Mouse (Mus musculus) forebrain, embryonic 16.5 days (tissue): ENCODE results near the gene Olfr1280. TPM values are rescaled to one million over a fixed set of nuclear protein-coding genes. Genes with fewer than 3 reads are reported as not detected.
"Not testable (repeated sequence)": the region's sequence is repeated elsewhere in the genome, so short reads cannot be mapped to it uniquely, and the experiment has no call there.

ENCODE experiments used
- ATAC-seq: fragments of 200-750 bp; cut with Nextera tagmentation; 2 replicates; pipeline ENCODE4 v1.8.0; 2017; ENCODE audit warnings: mild to moderate bottlenecking, moderate library complexity
- H3K27ac ChIP-seq: fragments of 300-500 bp; sonication (generic); 2 replicates; pipeline ENCODE4 v1.5.1; 2014; ENCODE audit warnings: low read length, control low read depth
- H3K27me3 ChIP-seq: fragments of 300-500 bp; sonication (generic); replicated peaks from 2 replicates; pipeline ENCODE4 v1.6.1; 2014; ENCODE audit warnings: low read length; ENCODE audit not compliant: control insufficient read depth, insufficient read depth
- H3K36me3 ChIP-seq: fragments of 300-500 bp; sonication (generic); 2 replicates; pipeline ENCODE4 v1.6.1; 2014; ENCODE audit not compliant: control insufficient read depth, insufficient read depth
- H3K4me1 ChIP-seq: fragments of 300-500 bp; sonication (generic); replicated peaks from 2 replicates; pipeline ENCODE4 v1.6.1; 2014; ENCODE audit warnings: low read length; ENCODE audit not compliant: control insufficient read depth, insufficient read depth
- H3K4me2 ChIP-seq: fragments of 300-500 bp; sonication (generic); 2 replicates; pipeline ENCODE4 v1.6.1; 2014; ENCODE audit warnings: mild to moderate bottlenecking, low read length, control low read depth
- H3K4me3 ChIP-seq: fragments of 300-500 bp; sonication (generic); replicated peaks from 2 replicates; pipeline ENCODE4 v1.5.1; 2014; ENCODE audit warnings: mild to moderate bottlenecking, low read length, control low read depth
- H3K9ac ChIP-seq: fragments of 300-500 bp; sonication (generic); replicated peaks from 2 replicates; pipeline ENCODE4 v1.6.1; 2014; ENCODE audit warnings: low read depth, low read length, control low read depth
- H3K9me3 ChIP-seq: fragments of 300-500 bp; sonication (generic); 2 replicates; pipeline ENCODE4 v1.6.1; 2016; ENCODE audit warnings: low read length; ENCODE audit not compliant: control insufficient read depth
- WGBS: fragments of 180-500 bp; shearing (Covaris S2); extraction: QIAGEN DNeasy Blood & Tissue Kit; methylation state at CpG from one replicate; pipeline ENCODE4 v1.1.7; 2014; 5-methylcytosine and 5-hydroxymethylcytosine counted together
- polyA plus RNA-seq: library from polyadenylated mRNA; unstranded; fragments of >200 nt; fragmentation: Nextera tagmentation; extraction: Ambion mirVana; gene quantifications from 2 replicates; pipeline ENCODE4 v1.2.1, GENCODE M21; 2015

Olfr1280 gene
- not detected in 2 replicates for polyA plus RNA-seq

DNA sequence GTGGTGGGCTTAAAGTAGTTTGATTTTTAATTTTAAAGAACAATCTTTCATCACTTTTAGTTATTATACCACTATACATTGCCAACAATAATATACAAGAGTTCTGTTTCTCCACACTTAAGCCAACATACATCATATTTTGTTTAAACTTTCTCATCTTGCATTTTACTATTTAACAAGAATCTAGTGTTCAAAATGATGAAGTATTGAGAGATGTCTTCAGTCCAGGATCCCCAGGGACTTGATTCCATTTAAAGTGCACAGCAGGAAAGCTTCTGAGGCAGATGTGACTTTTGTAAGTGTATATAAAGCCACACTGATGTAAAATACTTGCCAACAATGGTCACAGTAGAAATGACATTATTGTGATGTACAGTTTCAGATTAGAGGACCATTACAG is at the start of gene Olfr1280:
Gene Olfr1280 (plus strand): TSS at position 301 of the 400 bp plus-strand sequence.
- Histone ChIP-seq H3K4me2 (no peak within 1 kb of the TSS), H3K9ac (no peak within 1 kb of the TSS), H3K27me3 (no peaks in the 10 kb centered on the region), H3K4me1 (no peaks in the 10 kb centered on the region), H3K36me3 (no peaks in the 10 kb centered on the region), H3K4me3 (no peak within 1 kb of the TSS), H3K9me3 (no peaks in the 10 kb centered on the region), H3K27ac (no peak within 1 kb of the TSS)
- ATAC-seq: no peak

DNA sequence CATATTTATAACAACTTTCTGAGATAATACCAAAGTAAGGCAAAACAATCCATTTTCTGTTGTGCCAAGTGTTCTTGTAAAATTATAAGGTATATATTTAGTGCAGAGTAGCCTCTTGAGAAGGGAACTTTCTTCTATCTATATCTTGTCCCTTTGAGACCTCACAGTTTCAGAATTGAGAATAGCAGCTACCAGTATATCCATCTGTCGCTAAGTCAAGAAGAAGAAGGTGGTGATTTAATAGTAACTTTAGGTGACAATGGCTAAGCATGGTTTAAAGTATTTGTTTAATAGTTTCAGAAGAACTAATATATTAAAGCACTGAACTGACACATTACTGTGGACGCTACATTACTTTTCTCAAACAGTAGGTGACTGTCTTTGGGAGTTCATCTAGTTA is 39.8 kb upstream of the Olfr1280 start, which contains the start of gene Olfr1277:
Gene Olfr1277 (minus strand): TSS at position 101 of the 400 bp plus-strand sequence.
- H3K9me3 ChIP-seq: no peaks in the 10 kb centered on the region
- H3K27ac ChIP-seq: no peak within 1 kb of the TSS
- H3K4me3 ChIP-seq: no peak within 1 kb of the TSS
- no peak for ATAC-seq
- H3K36me3 ChIP-seq: no peaks in the 10 kb centered on the region
- H3K4me2 ChIP-seq: no peak within 1 kb of the TSS
- no peaks in the 10 kb centered on the region for H3K4me1 ChIP-seq
- no peaks in the 10 kb centered on the region for H3K27me3 ChIP-seq
- 71% methylated on average over 2 of the region's 2 CpGs for WGBS
- H3K9ac ChIP-seq: no peak within 1 kb of the TSS

DNA sequence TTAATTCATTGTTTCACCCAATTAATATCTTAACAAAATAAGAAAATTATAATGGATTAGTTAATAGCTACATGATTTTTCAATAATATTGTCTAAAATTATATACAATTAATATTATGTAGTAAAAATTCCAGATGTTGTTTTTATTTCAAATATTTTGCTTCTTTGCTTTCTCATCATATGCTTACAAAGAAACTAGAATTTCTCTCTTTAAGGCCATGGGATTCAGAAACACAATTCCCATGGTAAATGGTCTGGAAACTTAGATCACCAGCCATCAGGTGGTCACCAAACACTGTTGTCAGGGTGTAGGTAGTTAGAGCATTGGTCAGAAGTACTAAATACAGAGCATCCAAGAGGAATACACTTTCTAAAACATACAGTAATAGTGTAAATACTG is 24.0 kb upstream of the Olfr1280 start, which contains the start of gene Olfr1278:
Gene Olfr1278 (plus strand): TSS at position 301 of the 400 bp plus-strand sequence.
- no peak within 1 kb of the TSS for H3K4me2 ChIP-seq
- H3K4me1 ChIP-seq: no peaks in the 10 kb centered on the region
- no peak for ATAC-seq
- H3K9me3 ChIP-seq: no peaks in the 10 kb centered on the region
- H3K9ac ChIP-seq: no peak within 1 kb of the TSS
- no peaks in the 10 kb centered on the region for H3K27me3 ChIP-seq
- no peak within 1 kb of the TSS for H3K27ac ChIP-seq
- H3K36me3 ChIP-seq: no peaks in the 10 kb centered on the region
- no peak within 1 kb of the TSS for H3K4me3 ChIP-seq

DNA sequence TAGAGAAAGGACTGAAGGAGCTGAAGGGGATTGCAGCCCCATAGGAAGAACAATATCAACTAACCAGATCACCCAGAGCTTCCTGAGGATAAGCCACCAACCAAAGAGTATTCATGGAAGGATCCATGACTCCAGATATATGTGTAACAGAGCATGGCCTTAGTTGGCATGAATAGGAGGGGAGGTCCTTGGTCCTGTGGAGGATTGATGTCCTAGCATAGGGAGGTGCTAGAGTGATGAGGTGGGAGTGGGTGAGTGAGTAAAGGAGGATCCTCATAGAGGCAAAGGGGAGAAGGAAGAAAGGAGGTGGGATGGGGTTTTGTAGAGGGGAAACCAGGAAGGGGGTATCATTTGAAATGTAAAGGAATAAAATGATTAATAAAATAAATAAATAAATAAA is 15.3 kb upstream of the Olfr1280 start:
- no peak overlapping the region for H3K4me2 ChIP-seq
- H3K36me3 ChIP-seq: no peaks in the 10 kb centered on the region
- no peak overlapping the region for H3K27ac ChIP-seq
- no peak for ATAC-seq
- no peaks in the 10 kb centered on the region for H3K4me1 ChIP-seq
- H3K4me3 ChIP-seq: no peak overlapping the region
- no peaks in the 10 kb centered on the region for H3K9me3 ChIP-seq
- H3K9ac ChIP-seq: no peak overlapping the region
- no peaks in the 10 kb centered on the region for H3K27me3 ChIP-seq

DNA sequence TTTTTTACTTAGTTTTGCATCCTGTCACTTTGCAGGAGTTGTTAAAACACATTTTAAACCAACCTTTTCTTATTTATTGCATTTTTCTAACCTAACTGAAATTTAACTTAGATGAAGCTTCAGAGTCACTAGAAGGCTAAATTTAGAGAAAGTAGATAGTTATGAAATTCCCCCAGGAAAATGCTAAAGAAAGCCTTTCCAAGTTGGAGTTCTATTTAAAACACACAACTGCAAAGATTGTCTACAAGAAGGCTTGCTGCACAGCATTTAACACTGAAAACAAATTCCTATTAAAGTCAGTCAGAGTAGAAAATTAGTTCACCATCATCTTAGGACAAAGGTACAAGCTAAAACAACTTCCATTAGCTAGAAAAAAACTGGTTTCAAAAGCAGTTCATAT is 13.4 kb upstream of the Olfr1280 start, which contains the start of gene Olfr1279:
Gene Olfr1279 (plus strand): TSS at position 262 of the 400 bp plus-strand sequence.
- no peak within 1 kb of the TSS for H3K4me3 ChIP-seq
- no peak within 1 kb of the TSS for H3K4me2 ChIP-seq
- no peaks in the 10 kb centered on the region for H3K27me3 ChIP-seq
- no peaks in the 10 kb centered on the region for H3K36me3 ChIP-seq
- no peak within 1 kb of the TSS for H3K27ac ChIP-seq
- no peak for ATAC-seq
- no peaks in the 10 kb centered on the region for H3K4me1 ChIP-seq
- no peak within 1 kb of the TSS for H3K9ac ChIP-seq
- H3K9me3 ChIP-seq: no peaks in the 10 kb centered on the region

DNA sequence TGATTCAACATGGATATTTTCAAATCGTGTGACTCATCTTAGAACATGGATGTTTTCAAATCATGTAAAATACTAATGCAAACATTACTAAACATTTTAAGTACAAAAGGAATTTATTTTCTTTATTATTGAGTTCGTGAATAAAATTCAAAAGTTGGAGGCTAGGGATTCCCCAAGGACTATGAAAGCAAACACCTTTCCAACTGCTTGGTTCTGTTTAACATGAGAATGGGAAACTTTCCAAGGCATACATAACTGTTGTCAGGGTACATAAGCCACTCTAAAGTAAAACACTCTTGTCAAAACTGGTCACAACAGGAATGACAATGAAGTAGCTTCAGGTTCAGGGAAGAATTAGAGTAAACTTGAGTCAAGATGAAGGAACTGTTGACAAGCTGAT is 12.4 kb downstream of the Olfr1280 start, which contains the start of gene Olfr1281:
Gene Olfr1281 (plus strand): TSS at position 301 of the 400 bp plus-strand sequence.
- no peak for ATAC-seq
- no peak within 1 kb of the TSS for H3K9ac ChIP-seq
- H3K4me2 ChIP-seq: no peak within 1 kb of the TSS
- no peaks in the 10 kb centered on the region for H3K36me3 ChIP-seq
- H3K27ac ChIP-seq: no peak within 1 kb of the TSS
- H3K9me3 ChIP-seq: no peaks in the 10 kb centered on the region
- no peaks in the 10 kb centered on the region for H3K4me1 ChIP-seq
- WGBS: 76% methylated on average over 2 of the region's 2 CpGs
- no peaks in the 10 kb centered on the region for H3K27me3 ChIP-seq
- H3K4me3 ChIP-seq: no peak within 1 kb of the TSS

DNA sequence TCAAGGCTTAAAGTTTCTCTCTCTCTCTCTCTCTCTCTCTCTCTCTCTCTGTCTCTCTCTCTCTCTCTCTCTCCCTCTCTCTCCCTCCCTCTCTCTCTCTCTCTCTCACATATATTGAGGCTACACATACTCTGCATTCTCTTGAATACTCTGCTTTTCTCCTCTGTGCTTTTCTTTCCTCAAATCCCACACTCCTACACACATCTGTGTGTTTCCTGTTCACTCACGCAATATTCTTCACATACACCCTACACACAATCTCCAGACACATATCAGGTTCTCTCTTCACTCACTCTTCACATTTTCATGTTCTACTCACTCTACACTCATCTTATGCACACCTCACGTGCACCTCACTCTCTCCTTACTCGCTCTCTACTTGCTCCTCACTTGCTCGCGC is 19.9 kb downstream of the Olfr1280 start:
- H3K9ac ChIP-seq, H3K4me3 ChIP-seq, H3K9me3 ChIP-seq, H3K27ac ChIP-seq, H3K4me2 ChIP-seq, H3K4me1 ChIP-seq, H3K36me3 ChIP-seq, H3K27me3 ChIP-seq, ATAC-seq: not testable (repeated sequence)
- 89% methylated on average over 5 of the region's 5 CpGs for WGBS

DNA sequence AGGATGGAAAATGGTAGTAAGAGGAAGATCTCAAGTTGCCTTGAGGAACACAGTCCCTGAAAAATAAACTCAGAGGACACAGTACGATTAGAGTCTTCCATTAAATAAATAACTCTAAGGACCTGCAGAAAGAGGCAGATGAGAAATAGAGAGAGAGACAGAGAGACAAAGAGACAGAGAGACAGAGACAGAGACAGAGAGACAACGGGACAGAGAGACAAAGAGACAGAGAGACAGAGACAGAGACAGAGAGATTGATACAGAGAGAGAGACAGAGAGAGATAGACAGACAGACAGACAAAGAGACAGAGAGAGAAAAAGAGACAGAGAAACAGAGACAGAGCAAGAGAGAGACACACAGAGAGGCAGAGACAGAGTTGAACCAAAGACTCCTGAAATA is 22.2 kb downstream of the Olfr1280 start, which contains the start of gene Olfr1282:
Gene Olfr1282 (minus strand): TSS at position 101 of the 400 bp plus-strand sequence.
- Histone ChIP-seq H3K4me1 (no peaks in the 10 kb centered on the region), H3K27me3 (no peaks in the 10 kb centered on the region), H3K9ac (no peak within 1 kb of the TSS), H3K36me3 (no peaks in the 10 kb centered on the region), H3K4me3 (no peak within 1 kb of the TSS), H3K9me3 (no peaks in the 10 kb centered on the region), H3K4me2 (no peak within 1 kb of the TSS), H3K27ac (no peak within 1 kb of the TSS)
- 81% methylated on average over 2 of the region's 2 CpGs for WGBS
- ATAC-seq: no peak

DNA sequence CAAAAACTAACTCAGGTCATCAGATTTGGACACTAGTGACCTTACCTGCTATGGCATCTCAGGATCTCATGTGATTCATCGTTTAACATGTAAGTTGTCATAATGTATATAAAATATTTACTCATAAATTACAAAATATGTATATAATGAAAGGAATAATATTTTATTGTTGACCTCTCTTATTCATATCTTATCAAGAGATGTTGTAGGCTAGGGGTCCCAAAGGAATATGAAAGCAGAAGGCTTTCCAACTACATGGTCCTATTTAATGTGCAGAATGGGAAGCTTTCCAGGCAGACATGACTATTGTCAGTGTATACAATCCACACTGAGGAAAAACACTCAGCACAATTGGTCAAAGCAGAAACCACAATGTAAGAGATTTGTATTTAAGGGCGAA is 52.7 kb downstream of the Olfr1280 start, which contains the start of gene Olfr1283:
Gene Olfr1283 (plus strand): TSS at position 301 of the 400 bp plus-strand sequence.
- Histone ChIP-seq H3K36me3 (no peaks in the 10 kb centered on the region), H3K4me2 (no peak within 1 kb of the TSS), H3K9ac (no peak within 1 kb of the TSS), H3K4me1 (no peaks in the 10 kb centered on the region), H3K9me3 (no peaks in the 10 kb centered on the region), H3K27ac (no peak within 1 kb of the TSS), H3K27me3 (no peaks in the 10 kb centered on the region), H3K4me3 (no peak within 1 kb of the TSS)
- no peak for ATAC-seq
- 82% methylated on average over 2 of the region's 2 CpGs for WGBS

DNA sequence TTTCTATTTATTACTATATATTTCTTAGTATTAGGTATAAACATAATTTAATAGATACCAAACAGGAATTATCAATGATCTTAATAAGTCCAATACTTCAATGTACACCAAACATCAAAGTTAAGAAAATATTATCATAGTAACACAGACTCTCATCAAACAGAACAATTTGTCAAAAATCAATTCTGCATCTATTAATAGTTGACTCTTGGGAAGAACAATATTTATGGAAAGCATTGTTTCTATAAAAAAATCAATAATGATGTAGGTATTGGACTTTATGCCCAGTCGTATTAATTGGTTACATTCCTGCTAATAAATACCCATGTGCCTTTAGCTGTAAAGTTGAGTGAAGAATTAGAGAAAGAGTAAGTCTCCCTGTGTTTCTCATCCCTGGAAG is 61.4 kb downstream of the Olfr1280 start, which contains the start of gene Olfr1284:
Gene Olfr1284 (plus strand): TSS at position 301 of the 400 bp plus-strand sequence.
- H3K4me3 ChIP-seq: no peak within 1 kb of the TSS
- H3K4me1 ChIP-seq: no peaks in the 10 kb centered on the region
- H3K27me3 ChIP-seq: no peaks in the 10 kb centered on the region
- H3K9ac ChIP-seq: no peak within 1 kb of the TSS
- no peaks in the 10 kb centered on the region for H3K9me3 ChIP-seq
- no peak within 1 kb of the TSS for H3K27ac ChIP-seq
- no peak for ATAC-seq
- H3K4me2 ChIP-seq: no peak within 1 kb of the TSS
- WGBS: 83% methylated on average over 1 of the region's 1 CpGs
- H3K36me3 ChIP-seq: no peaks in the 10 kb centered on the region
